Mouse (Mus musculus): Measurements from ENCODE around the gene Mdm4. TPM values are rescaled to one million over a fixed set of nuclear protein-coding genes. Genes with fewer than 3 reads are reported as not detected.
"Not testable (repeated sequence)": the region's sequence is repeated elsewhere in the genome, so short reads cannot be mapped to it uniquely, and the experiment has no call there.

The Mdm4 gene
- total RNA-seq, 2 experiments from 2014 or later = 25.0 to 29.0 TPM

DNA sequence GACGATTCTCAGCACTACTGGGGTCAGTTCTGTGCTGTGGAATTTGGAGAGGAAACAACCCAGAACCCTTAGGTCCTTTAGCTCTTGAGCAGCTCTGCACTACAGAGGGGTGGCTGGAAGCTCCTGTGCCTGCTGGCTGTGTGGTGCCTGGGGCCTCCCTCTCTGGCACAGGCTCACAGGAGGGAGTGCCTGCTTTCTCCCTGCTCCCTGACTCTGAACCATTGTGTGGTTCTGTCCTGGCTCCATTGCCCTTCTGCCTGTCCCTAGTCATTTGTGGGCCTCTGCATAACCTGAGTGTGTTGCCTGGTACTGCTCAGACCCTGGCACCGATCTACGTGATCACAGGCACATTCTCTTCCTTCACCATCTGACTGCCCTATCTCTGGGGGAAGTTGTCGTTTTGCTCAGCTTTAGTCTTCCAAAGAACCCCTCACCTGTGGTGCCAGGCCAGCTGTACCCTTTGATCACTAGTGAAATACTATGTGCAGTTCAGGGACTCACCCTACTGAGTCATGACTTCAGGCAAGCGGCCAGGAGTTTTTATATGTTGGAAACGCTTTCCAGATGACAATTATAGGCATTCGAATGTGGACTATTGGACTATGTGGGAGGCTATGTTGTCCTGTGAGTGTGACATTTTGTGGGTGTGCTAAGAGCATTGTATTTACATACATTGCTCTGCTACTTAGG lies 27.1 kb upstream of the Mdm4 start:
- intact Hi-C loops (cut with DNase I) = no loop called here
- no peak for DNase-seq (ENCODE audit: low spot score)

- no peak for DNase-seq (ENCODE audit: low spot score)
- intact Hi-C loops (cut with DNase I) = no loop called here
Measured at GRCm38 (mm10) chr1:133054326-133054725, 24.0 kb upstream of the Mdm4 start.

- DNase-seq (ENCODE audit: low spot score) = no peak
- intact Hi-C loops (cut with DNase I) = no loop called here
Measured at GRCm38 (mm10) chr1:133053034-133053433, 22.7 kb upstream of the Mdm4 start.

DNA sequence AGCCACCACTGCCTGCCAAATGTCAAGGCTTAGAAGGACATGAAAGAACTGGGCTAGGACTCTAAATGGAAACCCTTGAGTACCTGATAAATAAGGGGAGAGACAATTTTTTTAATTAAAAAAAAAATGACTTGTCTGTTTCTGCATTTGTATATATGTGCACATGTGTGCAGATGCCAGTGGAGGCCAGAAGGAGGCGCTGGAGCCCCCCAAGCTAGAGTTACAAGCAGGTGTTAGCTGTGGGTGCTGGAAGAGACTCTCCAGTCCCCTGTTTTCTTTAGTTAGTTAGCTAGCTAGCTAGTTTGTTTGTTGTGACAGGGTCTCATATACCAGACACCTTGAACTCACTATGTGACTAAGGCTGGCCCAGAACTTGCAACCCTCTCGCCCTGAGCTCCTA lies 21.5 kb upstream of the Mdm4 start:
- DNase-seq (ENCODE audit: low spot score) = no peak
- intact Hi-C loops (cut with DNase I) = no loop called here

DNA sequence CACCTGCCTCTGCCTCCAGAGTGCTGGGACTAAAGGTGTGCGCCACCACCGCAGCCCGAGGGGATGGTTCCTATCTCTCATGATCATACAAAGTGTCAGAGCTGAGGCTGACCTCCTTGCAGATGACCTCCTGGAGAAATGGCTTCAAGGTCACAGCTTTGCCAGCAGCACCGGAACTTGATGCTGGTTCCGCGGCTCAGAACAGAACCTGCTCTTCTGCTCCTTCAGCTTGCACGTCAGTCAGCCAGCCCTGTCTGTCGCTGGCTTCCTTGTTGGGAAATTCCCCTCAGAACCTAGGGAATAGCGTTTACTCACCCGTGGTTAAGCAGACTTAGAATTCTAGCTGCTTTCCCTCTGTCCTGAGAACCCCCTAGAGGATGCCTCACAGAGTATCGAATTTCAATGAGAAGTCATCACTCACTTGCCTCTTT lies 19.7 kb upstream of the Mdm4 start:
- intact Hi-C loops (cut with DNase I) = no loop called here
- no peak for DNase-seq (ENCODE audit: low spot score)

DNA sequence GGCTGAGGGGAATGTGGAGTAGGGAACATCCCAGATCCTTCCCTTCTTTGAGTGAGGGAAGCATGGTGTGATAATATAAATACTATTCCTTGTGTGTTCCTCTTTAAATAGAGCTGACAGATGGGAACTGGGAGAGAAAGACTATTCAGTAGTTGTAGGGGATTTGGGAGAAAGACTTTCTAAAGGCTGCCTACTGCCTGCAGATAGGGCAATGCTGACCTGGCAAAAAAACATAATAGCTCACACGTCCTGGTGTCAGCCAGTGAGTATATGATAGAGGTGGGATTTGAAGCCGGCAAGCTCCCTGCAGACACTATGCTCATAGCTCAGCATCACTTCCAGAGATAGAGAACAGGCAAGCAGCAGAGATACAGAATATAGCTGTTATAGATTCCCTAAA lies 18.3 kb upstream of the Mdm4 start:
- intact Hi-C loops (cut with DNase I) = loop anchor here (10.0 kb wide), 1 partner anchor 566 kb away; the partner anchor contains the start of gene Snrpe
- DNase-seq (ENCODE audit: low spot score) = no peak

DNA sequence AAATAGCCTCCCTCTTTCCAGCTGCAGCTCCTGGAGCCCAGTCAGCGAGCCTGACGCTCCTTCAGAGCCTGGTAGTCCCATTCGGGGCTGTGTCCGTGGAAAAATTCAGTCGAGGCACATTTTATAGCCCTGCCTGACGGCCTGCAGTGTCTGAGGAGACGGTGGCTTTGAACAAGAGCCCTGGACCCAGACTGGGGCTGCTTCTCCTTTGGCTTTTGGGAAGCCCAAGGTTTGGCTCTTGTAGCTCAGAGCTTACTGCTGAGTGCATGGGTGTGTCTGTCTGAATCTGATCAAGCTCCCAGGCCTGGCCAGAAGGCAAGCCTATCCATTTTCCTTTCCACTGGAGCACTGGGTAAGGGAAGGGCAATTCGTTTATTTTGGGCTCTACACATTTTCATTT lies 17.2 kb upstream of the Mdm4 start:
- DNase-seq (ENCODE audit: low spot score) = no peak
- intact Hi-C loops (cut with DNase I) = loop anchor here (2.0 to 10.0 kb wide), 3 partner anchors 19 to 567 kb away; partner anchors contain the start of gene Snrpe

DNA sequence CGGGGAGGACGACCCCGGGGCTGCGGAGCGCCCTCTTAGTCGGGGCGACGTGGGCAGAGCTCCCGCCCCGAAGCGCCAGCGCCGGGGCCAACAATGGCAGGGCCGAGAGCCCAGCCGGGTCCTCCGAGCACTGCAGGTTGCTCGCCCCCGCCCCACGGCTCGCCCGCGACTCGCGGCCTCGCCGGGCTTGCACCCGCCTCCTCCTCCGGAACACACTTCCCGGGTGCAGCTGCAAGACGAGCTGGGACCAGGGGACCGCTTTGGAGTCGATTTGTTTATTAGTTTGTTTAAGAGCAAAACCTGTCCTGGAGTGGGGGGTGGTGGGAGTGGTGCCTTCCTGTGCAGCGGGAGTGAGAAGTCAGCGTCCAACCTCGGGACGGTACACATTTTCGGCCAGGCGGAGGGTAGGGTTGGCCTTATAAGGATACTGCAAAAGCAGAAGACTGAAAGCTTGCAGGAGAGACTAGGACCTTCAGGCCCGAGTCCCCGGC lies 16.1 kb upstream of the Mdm4 start:
- DNase-seq (ENCODE audit: low spot score) = no peak
- intact Hi-C loops (cut with DNase I) = loop anchor here (2.0 to 10.0 kb wide), 3 partner anchors 20 to 568 kb away; partner anchors contain the start of gene Snrpe

GRCm38 (mm10) chr1:133045861-133046440 lies 15.6 kb upstream of the Mdm4 start:
- intact Hi-C loops (cut with DNase I) = loop anchor here (2.0 to 10.0 kb wide), 3 partner anchors 21 to 569 kb away; partner anchors contain the start of gene Snrpe
- peak; percentile 69 for DNase-seq (ENCODE audit: low spot score)

DNA sequence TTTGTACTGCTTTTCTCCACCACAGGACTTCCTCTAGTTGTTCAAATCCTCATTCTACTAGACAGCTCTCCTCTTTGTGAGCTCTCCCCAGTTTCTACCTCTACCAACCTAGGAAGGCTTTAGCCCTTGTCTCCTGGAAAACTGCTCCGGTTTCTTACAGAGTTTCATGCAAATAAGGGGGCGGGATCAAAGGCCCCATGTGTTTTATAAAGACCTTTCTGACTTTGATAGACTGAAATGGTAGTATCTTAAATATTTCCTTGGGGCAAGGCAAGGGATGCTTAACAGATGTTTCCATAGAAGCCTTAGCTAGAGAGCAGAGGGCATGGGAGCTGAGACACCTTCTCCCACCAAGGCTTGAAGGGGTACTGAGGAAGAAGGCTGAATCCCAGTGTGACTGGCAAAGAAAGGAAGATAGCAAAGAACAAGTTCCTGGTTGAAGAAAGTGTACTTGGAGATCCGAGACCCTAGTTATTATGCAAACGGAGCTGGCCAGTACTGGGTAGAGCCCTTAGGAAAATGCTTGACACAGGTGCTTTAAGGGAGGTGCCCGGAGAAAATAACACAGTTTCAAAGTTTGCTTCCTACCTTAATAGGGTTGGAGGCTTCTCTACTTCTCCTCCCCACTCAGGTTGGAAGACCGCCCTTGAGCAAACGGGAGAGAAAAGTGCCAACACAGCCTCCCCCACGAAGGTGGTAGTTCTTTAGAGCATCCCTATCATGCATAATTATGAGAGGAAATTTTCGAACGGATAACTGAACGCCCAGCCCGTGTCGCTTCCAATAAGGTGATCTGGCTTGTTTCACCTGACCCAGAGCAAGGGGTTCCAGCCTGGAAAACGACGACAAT lies 14.9 kb upstream of the Mdm4 start, which contains the start of gene Pik3c2b:
TSS of gene Pik3c2b (plus strand) at position 657 of the 850 bp plus-strand sequence.
- intact Hi-C loops (cut with DNase I) = loop anchor here (10.0 kb wide), 1 partner anchor 570 kb away; the partner anchor contains the start of gene Snrpe

GRCm38 (mm10) chr1:133039505-133039949 lies 9.2 kb upstream of the Mdm4 start:
- intact Hi-C loops (cut with DNase I) = loop anchor here (1.0 to 10.0 kb wide), 3 partner anchors 48 to 275 kb away; no protein-coding TSS in a partner anchor
- no peak for DNase-seq (ENCODE audit: low spot score)

More for the DNA sequence above, 14.9 kb upstream of the Mdm4 start, which contains the start of gene Pik3c2b:
- no peak for DNase-seq (ENCODE audit: low spot score)

- intact Hi-C loops (cut with DNase I) = loop anchor here (10.0 kb wide), 1 partner anchor 280 kb away; no protein-coding TSS in a partner anchor
- not testable (repeated sequence) for DNase-seq (ENCODE audit: low spot score)
Measured at GRCm38 (mm10) chr1:133034682-133035081, 4.3 kb upstream of the Mdm4 start.

- intact Hi-C loops (cut with DNase I) = loop anchor here (10.0 kb wide), 1 partner anchor 281 kb away; no protein-coding TSS in a partner anchor
- DNase-seq (ENCODE audit: low spot score) = no peak
Measured at GRCm38 (mm10) chr1:133034091-133034460, 3.7 kb upstream of the Mdm4 start.

DNA sequence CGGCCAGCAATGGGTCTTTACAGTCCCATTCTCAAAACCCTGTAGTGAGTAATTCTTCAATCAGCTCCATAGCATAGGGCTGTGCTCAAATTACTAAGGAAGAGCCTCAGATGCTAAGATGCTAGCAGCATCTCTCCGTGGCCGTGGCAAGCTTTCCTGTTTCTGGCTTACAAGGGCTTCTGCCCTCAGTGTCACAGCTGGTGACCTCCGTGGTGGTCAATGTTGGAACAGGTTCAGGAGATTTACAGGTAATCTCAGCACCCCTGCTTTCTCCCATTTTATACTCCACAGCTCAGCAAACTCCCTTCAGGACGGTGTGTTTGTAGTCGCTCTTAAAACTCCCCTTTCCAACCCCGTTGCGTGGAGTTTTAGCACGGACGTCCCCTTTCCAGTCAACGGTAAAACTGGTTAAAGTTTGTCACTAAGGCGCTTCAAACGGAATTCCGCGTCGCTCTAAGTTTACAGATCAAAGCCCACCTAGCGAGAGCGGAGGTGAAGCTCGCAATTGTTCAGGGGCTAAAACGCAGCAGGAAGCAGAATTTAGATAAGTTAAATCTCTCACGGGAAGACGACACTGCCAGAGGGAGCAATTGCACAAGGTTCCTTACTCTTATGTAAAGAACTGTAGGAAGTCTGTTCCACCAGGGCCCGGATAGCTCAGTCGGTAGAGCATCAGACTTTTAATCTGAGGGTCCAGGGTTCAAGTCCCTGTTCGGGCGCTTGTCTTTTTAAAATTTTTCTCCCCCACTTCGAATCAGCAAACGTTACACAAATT lies 3.1 kb upstream of the Mdm4 start:
- no peak for DNase-seq (ENCODE audit: low spot score)
- intact Hi-C loops (cut with DNase I) = loop anchor here (10.0 kb wide), 1 partner anchor 281 kb away; no protein-coding TSS in a partner anchor

- intact Hi-C loops (cut with DNase I) = loop anchor here (10.0 kb wide), 1 partner anchor 282 kb away; no protein-coding TSS in a partner anchor
Measured at GRCm38 (mm10) chr1:133032981-133033315, 2.6 kb upstream of the Mdm4 start.

GRCm38 (mm10) chr1:133029744-133030143 lies 617 bp downstream of the Mdm4 start:
- intact Hi-C loops (cut with DNase I) = loop anchor here (10.0 kb wide), 1 partner anchor 285 kb away; no protein-coding TSS in a partner anchor

More at GRCm38 (mm10) chr1:133032981-133033315, 2.6 kb upstream of the Mdm4 start:
- DNase-seq (ENCODE audit: low spot score) = no peak

GRCm38 (mm10) chr1:133027980-133028379 lies 2.4 kb downstream of the Mdm4 start:
- intact Hi-C loops (cut with DNase I) = no loop called here
- DNase-seq (ENCODE audit: low spot score) = no peak

More at GRCm38 (mm10) chr1:133029744-133030143, 617 bp downstream of the Mdm4 start:
- no peak for DNase-seq (ENCODE audit: low spot score)

DNA sequence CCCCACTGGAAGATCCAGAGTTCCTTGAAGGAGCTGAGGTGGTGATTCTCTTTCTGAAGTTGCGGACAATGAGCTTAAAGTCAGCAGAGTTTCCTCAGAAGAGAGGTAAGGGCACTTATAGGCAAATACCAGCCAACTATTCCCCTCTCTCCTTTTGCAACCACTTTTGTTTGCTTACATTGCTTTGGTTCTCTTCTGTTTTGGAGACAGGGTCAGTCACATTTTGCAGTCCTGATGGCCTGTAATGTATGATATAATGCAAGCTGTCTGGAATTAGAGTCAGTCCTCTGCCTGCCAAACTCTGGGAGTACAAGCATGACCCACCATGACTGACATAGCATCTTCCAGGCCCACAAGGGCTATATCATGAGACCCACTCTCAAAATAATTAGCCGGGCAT lies 3.2 kb downstream of the Mdm4 start:
- intact Hi-C loops (cut with DNase I) = no loop called here
- DNase-seq (ENCODE audit: low spot score) = no peak

DNA sequence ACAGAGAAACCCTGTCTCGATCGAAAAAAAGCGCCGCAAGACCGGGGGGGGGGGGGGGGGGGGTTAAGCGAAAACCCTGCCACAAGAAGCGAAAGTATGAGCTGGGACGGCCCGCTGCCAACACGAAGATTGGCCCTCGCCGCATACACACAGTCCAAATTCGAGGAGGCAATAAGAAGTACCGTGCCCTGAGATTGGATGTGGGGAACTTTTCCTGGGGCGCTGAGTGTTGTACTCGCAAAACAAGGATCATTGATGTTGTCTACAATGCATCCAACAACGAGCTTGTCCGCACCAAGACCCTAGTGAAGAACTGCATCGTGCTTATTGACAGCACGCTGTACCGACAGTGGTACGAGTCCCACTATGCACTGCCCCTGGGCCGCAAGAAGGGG lies 4.6 kb downstream of the Mdm4 start:
- intact Hi-C loops (cut with DNase I); DNase-seq (ENCODE audit: low spot score): not testable (repeated sequence)

All from heart, postnatal 25 days (tissue).